22 mouse cellular contexts compared by ENCODE assay signal in genomic region chr17:26621912-26622311, GRCm38 (mm10). TPM values are rescaled to one million over a fixed set of nuclear protein-coding genes. Genes with fewer than 3 reads are reported as not detected.
A peak's percentile ranks its signal among the peaks of the same experiment; 100 is the strongest.
DNase-seq lines count a peak whose midpoint lies in the region; ATAC-seq and TF ChIP-seq lines count a peak whose summit lies in the region.
"Had no signal": no experiment of that assay in that cellular context is flagged by ENCODE, and none has a peak within 500 bp of the region (broad histone marks: within the 10 kb centered on the region; RNA-seq: fewer than 3 reads in every experiment).

No protein-coding gene starts in this region.

- 66% methylated on average over 5 of the region's 5 CpGs for WGBS in kidney, postnatal 0 days
- 71% methylated on average over 5 of the region's 5 CpGs for WGBS in kidney, embryonic 15.5 days
- WGBS in lung, embryonic 14.5 days = 72% methylated on average over 5 of the region's 5 CpGs

- no peaks in the 10 kb centered on the region for H3K27me3 ChIP-seq in kidney, postnatal 0 days (ENCODE audit: insufficient read depth, low read length)
- H3K27me3 ChIP-seq in kidney, embryonic 15.5 days = no peaks in the 10 kb centered on the region
- H3K27me3 ChIP-seq in lung, embryonic 14.5 days (ENCODE audit: insufficient read depth, low read length) = no peaks in the 10 kb centered on the region
- H3K27me3 ChIP-seq: embryonic facial prominence, embryonic 12.5 days; forebrain, embryonic 12.5 days; heart, embryonic 12.5 days; hindbrain, embryonic 12.5 days; liver, embryonic 13.5 days; neural tube, embryonic 13.5 days had no signal

- H3K4me3 ChIP-seq in gastrocnemius, adult 2 months = no peak overlapping the region
- no peak overlapping the region for H3K4me3 ChIP-seq in kidney, postnatal 0 days (replicated peaks; ENCODE audit: low read depth, low read length)
- H3K4me3 ChIP-seq in kidney, embryonic 15.5 days (replicated peaks) = no peak overlapping the region
- no peak overlapping the region for H3K4me3 ChIP-seq in lung, embryonic 14.5 days (ENCODE audit: low read depth, low read length)
- H3K4me3 ChIP-seq: embryonic facial prominence, embryonic 12.5 days; erythroblast, embryonic 14.5 days; forebrain, embryonic 12.5 days; heart, embryonic 12.5 days; hindbrain, embryonic 12.5 days; liver, embryonic 13.5 days; midbrain, embryonic 10.5 days; myocyte; neural tube, embryonic 13.5 days had no signal

- H3K4me2 ChIP-seq in kidney, postnatal 0 days (ENCODE audit: low read length) = no peak overlapping the region
- no peak overlapping the region for H3K4me2 ChIP-seq in kidney, embryonic 15.5 days
- H3K4me2 ChIP-seq in lung, embryonic 14.5 days = no peak overlapping the region
- H3K4me2 ChIP-seq: embryonic facial prominence, embryonic 12.5 days; forebrain, embryonic 12.5 days; heart, embryonic 12.5 days; hindbrain, embryonic 12.5 days; liver, embryonic 13.5 days; neural tube, embryonic 13.5 days had no signal

- H3K27ac ChIP-seq in gastrocnemius, adult 2 months = peak overlapping the region; percentile 90
- H3K27ac ChIP-seq in kidney, postnatal 0 days = peak overlapping the region; percentile 83
- no peak overlapping the region for H3K27ac ChIP-seq in kidney, embryonic 15.5 days
- 0 out of 2 replicates have a peak overlapping the region, but pooled peaks have one; percentile 6 for H3K27ac ChIP-seq in lung, embryonic 14.5 days (ENCODE audit: low read depth)
- H3K27ac ChIP-seq: embryonic facial prominence, embryonic 12.5 days; forebrain, embryonic 12.5 days; hindbrain, embryonic 12.5 days; liver, embryonic 13.5 days; midbrain, embryonic 10.5 days; neural tube, embryonic 13.5 days had no signal

- intact Hi-C loops in gastrocnemius, adult 2 months (cut with DNase I) = loop anchor here (1.0 to 5.0 kb wide), 2 partner anchors 40 to 114 kb away; no protein-coding TSS in a partner anchor

- TF ChIP-seq CTCF in gastrocnemius, adult 2 months (IDR thresholded peaks at IDR 0.05) = no peak
- TF ChIP-seq CTCF in kidney, postnatal 0 days (IDR thresholded peaks at IDR 0.05; ENCODE audit: low read depth) = no peak
- TF ChIP-seq CTCF in lung, embryonic 14.5 days (IDR thresholded peaks at IDR 0.05; ENCODE audit: low read depth) = no peak

- no peak for ATAC-seq in kidney, postnatal 0 days (replicated peaks; ENCODE audit: low FRiP score, low read depth)
- no peak for ATAC-seq in kidney, embryonic 15.5 days (replicated peaks; ENCODE audit: low FRiP score)
- ATAC-seq in lung, embryonic 14.5 days (ENCODE audit: insufficient read depth) = no peak
- ATAC-seq: CD4-positive, CD25-positive, alpha-beta regulatory T cell, adult 4 months; midbrain, embryonic 16.5 days had no signal

- H3K9me3 ChIP-seq in kidney, postnatal 0 days (replicated peaks; ENCODE audit: low read length) = no peaks in the 10 kb centered on the region
- no peaks in the 10 kb centered on the region for H3K9me3 ChIP-seq in kidney, embryonic 15.5 days (replicated peaks)
- H3K9me3 ChIP-seq in lung, embryonic 14.5 days (ENCODE audit: low read depth, low read length) = no peaks in the 10 kb centered on the region
- H3K9me3 ChIP-seq: embryonic facial prominence, embryonic 12.5 days; forebrain, embryonic 12.5 days; heart, embryonic 12.5 days; hindbrain, embryonic 12.5 days; liver, embryonic 13.5 days; midbrain, embryonic 10.5 days; neural tube, embryonic 13.5 days had no signal

- no peak for DNase-seq in gastrocnemius, adult 2 months
- DNase-seq in gastrocnemius, postnatal 25 days = no peak
- no peak for DNase-seq in kidney, postnatal 0 days (ENCODE audit: low spot score)
- DNase-seq in lung, embryonic 14.5 days = no peak
- no peak for DNase-seq in lung, postnatal 14 days
- DNase-seq in embryo, embryonic 10 days (ENCODE audit: low spot score) = no peak
- DNase-seq: adrenal gland, postnatal 25 days; left cerebral cortex, postnatal 4 days; liver, embryonic 13.5 days; retina, postnatal 1 day; right cerebral cortex, postnatal 25 days had no signal

- H3K36me3 ChIP-seq in kidney, postnatal 0 days (ENCODE audit: insufficient read depth, low read length) = peaks cover 30% of the 10 kb centered on the region
- H3K36me3 ChIP-seq in kidney, embryonic 15.5 days = peaks cover 70% of the 10 kb centered on the region
- peaks cover 64% of the 10 kb centered on the region for H3K36me3 ChIP-seq in lung, embryonic 14.5 days (ENCODE audit: insufficient read depth)

- no peak overlapping the region for H3K9ac ChIP-seq in kidney, postnatal 0 days (ENCODE audit: low read depth, low read length)
- H3K9ac ChIP-seq in kidney, embryonic 15.5 days = no peak overlapping the region
- no peak overlapping the region for H3K9ac ChIP-seq in lung, embryonic 14.5 days
- H3K9ac ChIP-seq: embryonic facial prominence, embryonic 12.5 days; forebrain, embryonic 12.5 days; heart, embryonic 12.5 days; hindbrain, embryonic 12.5 days; liver, embryonic 13.5 days; neural tube, embryonic 13.5 days had no signal

- peaks cover 15% of the 10 kb centered on the region; the same call in 1 of the 2 replicates for H3K4me1 ChIP-seq in kidney, postnatal 0 days (replicated peaks; ENCODE audit: insufficient read depth, low read length)
- peaks cover 14% of the 10 kb centered on the region for H3K4me1 ChIP-seq in kidney, embryonic 15.5 days
- no peaks in the 10 kb centered on the region for H3K4me1 ChIP-seq in lung, embryonic 14.5 days (ENCODE audit: insufficient read depth)
- H3K4me1 ChIP-seq: embryonic facial prominence, embryonic 12.5 days; forebrain, embryonic 12.5 days; hindbrain, embryonic 12.5 days; midbrain, embryonic 10.5 days; neural tube, embryonic 13.5 days had no signal

RNA-seq across cellular contexts. Expression of gene Atp6v0e, which starts 41.1 kb away (rescaled TPM):
- total RNA-seq in gastrocnemius, adult 2 months (2021) = 10 to 100 TPM; 28.7 to 31.2 TPM
- total RNA-seq in gastrocnemius, postnatal 25 days (2021) = 10 to 100 TPM; 29.7 to 43.1 TPM
- polyA plus RNA-seq in kidney, postnatal 0 days (2015; fragmentation: Nextera tagmentation; extraction: Ambion mirVana) = 459 and 492 TPM in 2 replicates
- polyA plus RNA-seq in kidney, embryonic 15.5 days (2015; fragmentation: Nextera tagmentation; extraction: Ambion mirVana) = 211 and 224 TPM in 2 replicates
- polyA plus RNA-seq in lung, embryonic 14.5 days (2014; fragmentation: Nextera tagmentation; extraction: Ambion mirVana) = 143 and 152 TPM in 2 replicates

RNA-seq across cellular contexts. Expression of gene Dusp1, which starts 60.0 kb away (rescaled TPM):
- total RNA-seq in gastrocnemius, adult 2 months (2021) = 10 to 100 TPM; 73.0 to 89.6 TPM
- total RNA-seq in gastrocnemius, postnatal 25 days (2021) = 10 to 100 TPM; 49.2 to 82.2 TPM
- 28.3 and 31.5 TPM in 2 replicates for polyA plus RNA-seq in kidney, postnatal 0 days (2015; fragmentation: Nextera tagmentation; extraction: Ambion mirVana)
- 23.1 and 24.8 TPM in 2 replicates for polyA plus RNA-seq in kidney, embryonic 15.5 days (2015; fragmentation: Nextera tagmentation; extraction: Ambion mirVana)
- polyA plus RNA-seq in lung, embryonic 14.5 days (2014; fragmentation: Nextera tagmentation; extraction: Ambion mirVana) = 19.7 and 24.5 TPM in 2 replicates
